9 mouse cellular contexts compared by ENCODE assay signal in the genomic region with DNA sequence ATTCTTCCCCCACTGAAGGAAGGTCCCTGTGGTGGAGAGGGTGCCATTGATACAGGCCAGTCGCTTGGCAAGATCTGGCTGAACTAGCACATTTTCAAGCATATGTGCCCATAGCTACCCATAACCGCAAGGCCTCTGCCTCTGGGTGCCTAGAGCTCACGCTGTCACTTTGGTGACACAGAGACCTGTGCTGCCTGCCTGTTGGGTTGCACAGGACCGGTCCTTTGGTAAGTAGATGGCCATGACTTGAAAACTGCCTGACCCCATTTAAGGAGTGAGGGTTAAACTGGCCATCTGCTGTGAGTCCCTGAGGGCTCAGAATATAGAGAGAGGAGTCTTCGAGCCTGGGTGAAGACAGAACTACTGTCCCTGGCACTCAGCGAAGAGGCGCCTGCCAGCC. TPM values are rescaled to one million over a fixed set of nuclear protein-coding genes. Genes with fewer than 3 reads are reported as not detected.
DNase-seq lines count a peak whose midpoint lies in the region; ATAC-seq and TF ChIP-seq lines count a peak whose summit lies in the region.
"Had no signal": no experiment of that assay in that cellular context is flagged by ENCODE, and none has a peak within 500 bp of the region (broad histone marks: within the 10 kb centered on the region; RNA-seq: fewer than 3 reads in every experiment).

No protein-coding gene starts in this region.

- intact Hi-C loops in left cerebral cortex, postnatal 4 days (cut with DNase I), result no loop called here

- 0 out of 2 replicates have a peak, but pooled peaks cover 5% of the 10 kb centered on the region for H3K4me1 ChIP-seq in lung, embryonic 14.5 days (ENCODE audit: insufficient read depth)
- H3K4me1 ChIP-seq in forebrain, embryonic 14.5 days (ENCODE audit: control insufficient read depth, insufficient read depth, low read length), result peaks cover 40% of the 10 kb centered on the region
- peaks cover 11% of the 10 kb centered on the region; the same call in 1 of the 2 replicates for H3K4me1 ChIP-seq in limb, embryonic 11.5 days (ENCODE audit: control insufficient read depth, insufficient read depth, low read length)
- H3K4me1 ChIP-seq in olfactory bulb, adult 2 months (ENCODE audit: control insufficient read depth, insufficient read depth, low read length), result peaks cover 10% of the 10 kb centered on the region

- peak; percentile 20; the same call in 1 of the 2 replicates for ATAC-seq in lung, embryonic 14.5 days (ENCODE audit: insufficient read depth)
- ATAC-seq in forebrain, embryonic 14.5 days, result peak; percentile 24
- no peak for ATAC-seq in limb, embryonic 11.5 days (ENCODE audit: insufficient number of reproducible peaks, low FRiP score, low TSS enrichment, low read depth)

- H3K9me3 ChIP-seq in lung, embryonic 14.5 days (ENCODE audit: low read depth, low read length), result no peaks in the 10 kb centered on the region
- H3K9me3 ChIP-seq in forebrain, embryonic 14.5 days (replicated peaks; ENCODE audit: control insufficient read depth, low read length), result no peaks in the 10 kb centered on the region
- H3K9me3 ChIP-seq in limb, embryonic 11.5 days (ENCODE audit: control insufficient read depth, low read length), result no peaks in the 10 kb centered on the region

- no peak for TF ChIP-seq POLR2A in olfactory bulb, adult 2 months (IDR thresholded peaks at IDR 0.05; ENCODE audit: insufficient read depth, low read depth, low read length)

- H3K27ac ChIP-seq in lung, embryonic 14.5 days (ENCODE audit: low read depth), result no peak overlapping the region
- H3K27ac ChIP-seq in forebrain, embryonic 14.5 days (ENCODE audit: low read depth, low read length), result peak overlapping the region; percentile 81; the same call in 1 of the 2 replicates
- H3K27ac ChIP-seq in limb, embryonic 11.5 days (replicated peaks; ENCODE audit: low read depth, low read length), result no peak overlapping the region
- H3K27ac ChIP-seq in olfactory bulb, adult 2 months (ENCODE audit: insufficient read depth, low read depth, low read length), result no peak overlapping the region

- no peak for TF ChIP-seq CTCF in lung, embryonic 14.5 days (IDR thresholded peaks at IDR 0.05; ENCODE audit: low read depth)
- TF ChIP-seq CTCF in olfactory bulb, adult 2 months (IDR thresholded peaks at IDR 0.05; ENCODE audit: insufficient read depth, low read depth, low read length), result no peak

- peak overlapping the region; percentile 27 for H3K4me3 ChIP-seq in lung, embryonic 14.5 days (ENCODE audit: low read depth, low read length)
- peak overlapping the region; percentile 16; the same call in 1 of the 2 replicates for H3K4me3 ChIP-seq in forebrain, embryonic 14.5 days (ENCODE audit: low read depth, low read length)
- no peak overlapping the region for H3K4me3 ChIP-seq in limb, embryonic 11.5 days (ENCODE audit: low read depth, low read length)
- 0 out of 2 replicates have a peak overlapping the region, but pooled peaks have one; percentile 1 for H3K4me3 ChIP-seq in olfactory bulb, adult 2 months (ENCODE audit: insufficient read depth, low read depth, low read length)

- H3K9ac ChIP-seq in lung, embryonic 14.5 days, result no peak overlapping the region
- no peak overlapping the region; the same call in 1 of the 2 replicates for H3K9ac ChIP-seq in forebrain, embryonic 14.5 days (ENCODE audit: low read length)
- H3K9ac ChIP-seq in limb, embryonic 11.5 days (ENCODE audit: low read length), result peak overlapping the region; percentile 46

- peaks cover 26% of the 10 kb centered on the region; the same call in 1 of the 2 replicates for H3K27me3 ChIP-seq in lung, embryonic 14.5 days (ENCODE audit: insufficient read depth, low read length)
- H3K27me3 ChIP-seq in forebrain, embryonic 14.5 days (replicated peaks; ENCODE audit: control insufficient read depth, insufficient read depth, low read length), result no peaks in the 10 kb centered on the region
- peaks cover 14% of the 10 kb centered on the region for H3K27me3 ChIP-seq in limb, embryonic 11.5 days (ENCODE audit: control insufficient read depth, insufficient read depth, low read length)

- peak overlapping the region; percentile 57 for H3K4me2 ChIP-seq in lung, embryonic 14.5 days
- H3K4me2 ChIP-seq in forebrain, embryonic 14.5 days (ENCODE audit: low read length), result peak overlapping the region; percentile 55
- peak overlapping the region; percentile 50 for H3K4me2 ChIP-seq in limb, embryonic 11.5 days (ENCODE audit: low read depth, severe bottlenecking)

- no peak for DNase-seq in lung, embryonic 14.5 days
- no peak for DNase-seq in lung, postnatal 10 days
- DNase-seq in forebrain, embryonic 14.5 days (ENCODE audit: low spot score), result no peak
- no peak for DNase-seq in limb, embryonic 11.5 days (ENCODE audit: low spot score)
- DNase-seq in layer of hippocampus, adult 8-10 months (ENCODE audit: low spot score in 2 of 2), result no peak
- no peak for DNase-seq in left cerebral cortex, postnatal 4 days
- DNase-seq in right cerebral cortex, postnatal 14 days, result no peak
- DNase-seq: gastrocnemius, postnatal 36 days had no signal

- H3K36me3 ChIP-seq in lung, embryonic 14.5 days (ENCODE audit: insufficient read depth), result no peaks in the 10 kb centered on the region
- H3K36me3 ChIP-seq in forebrain, embryonic 14.5 days (ENCODE audit: control insufficient read depth, insufficient read depth, low read length), result no peaks in the 10 kb centered on the region
- no peaks in the 10 kb centered on the region for H3K36me3 ChIP-seq in limb, embryonic 11.5 days (ENCODE audit: control insufficient read depth, insufficient read depth, low read length)

- 49% methylated on average over 7 of the region's 7 CpGs for WGBS in lung, embryonic 14.5 days
- WGBS in forebrain, embryonic 14.5 days, result 35% methylated on average over 7 of the region's 7 CpGs
- WGBS in limb, embryonic 11.5 days, result 50% methylated on average over 7 of the region's 7 CpGs
- WGBS in olfactory bulb, adult 2 months, result 53% methylated on average over 7 of the region's 7 CpGs

RNA-seq across cellular contexts. Expression of a gene that starts 55.2 kb away (rescaled TPM):
- 6.9 and 8.3 TPM in 2 replicates for polyA plus RNA-seq in lung, embryonic 14.5 days (2014; fragmentation: Nextera tagmentation; extraction: Ambion mirVana)
- 0.57 and 1.1 TPM in 2 replicates for polyA plus RNA-seq in forebrain, embryonic 14.5 days (2014; fragmentation: Nextera tagmentation; extraction: Ambion mirVana)
- polyA plus RNA-seq in limb, embryonic 11.5 days (2014; fragmentation: Nextera tagmentation; extraction: Ambion mirVana), result 1.5 and 1.6 TPM in 2 replicates
- not detected in 2 replicates for polyA plus RNA-seq in olfactory bulb, adult 2 months (2012; ENCODE audit: insufficient read depth, insufficient read length, low replicate concordance, missing spikeins)
- under 1 TPM; 0.61 to 0.80 (median 0.63) TPM for total RNA-seq in layer of hippocampus, adult 8-10 months (2022)
- total RNA-seq in left cerebral cortex, postnatal 4 days (2021), result 1 to 10 TPM; 1.1 to 2.4 TPM
